Mouse (Mus musculus): ENCODE measurements around the gene Chrnb1. TPM values are rescaled to one million over a fixed set of nuclear protein-coding genes. Genes with fewer than 3 reads are reported as not detected.

The Chrnb1 gene
- polyA plus RNA-seq, 1 experiment from 2014 or later: 1.2 TPM

DNA sequence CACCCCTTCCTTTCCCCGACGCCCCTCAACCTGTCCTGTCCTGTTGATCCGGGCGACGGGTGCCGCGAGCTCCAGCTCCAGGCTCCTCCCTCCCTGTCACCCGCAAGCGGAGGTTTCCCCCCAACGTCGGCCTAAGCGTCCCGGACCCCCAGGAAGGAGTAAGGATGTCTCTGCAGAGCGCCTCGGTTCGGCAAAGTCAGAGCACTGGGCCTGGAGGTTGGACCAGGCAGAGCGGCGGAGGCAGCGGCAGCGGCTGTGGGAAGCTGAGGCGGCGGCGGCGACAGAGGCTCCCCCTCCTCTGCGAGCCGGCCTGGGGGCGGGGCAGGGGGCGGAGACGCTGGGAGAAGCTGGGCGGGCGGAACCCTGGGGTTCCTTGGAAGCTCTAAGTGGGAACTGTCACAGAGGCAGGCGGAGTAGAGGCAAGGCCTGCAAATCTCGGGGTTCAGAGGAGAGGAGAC, 6.9 kb upstream of the Chrnb1 start:
- 0% methylated on average over 28 of the region's 33 CpGs for WGBS
- Histone ChIP-seq H3K4me3 (peak overlapping the region; percentile 74), H3K27ac (peak overlapping the region; percentile 76), H3K4me1 (peaks cover 59% of the 10 kb centered on the region), H3K4me2 (peak overlapping the region; percentile 86), H3K9ac (peak overlapping the region; percentile 66), H3K36me3 (replicated peaks) (no peaks in the 10 kb centered on the region), H3K9me3 (no peaks in the 10 kb centered on the region), H3K27me3 (replicated peaks) (peaks cover 23% of the 10 kb centered on the region)
- peak; percentile 16; the same call in 1 of the 2 replicates for ATAC-seq (replicated peaks)

DNA sequence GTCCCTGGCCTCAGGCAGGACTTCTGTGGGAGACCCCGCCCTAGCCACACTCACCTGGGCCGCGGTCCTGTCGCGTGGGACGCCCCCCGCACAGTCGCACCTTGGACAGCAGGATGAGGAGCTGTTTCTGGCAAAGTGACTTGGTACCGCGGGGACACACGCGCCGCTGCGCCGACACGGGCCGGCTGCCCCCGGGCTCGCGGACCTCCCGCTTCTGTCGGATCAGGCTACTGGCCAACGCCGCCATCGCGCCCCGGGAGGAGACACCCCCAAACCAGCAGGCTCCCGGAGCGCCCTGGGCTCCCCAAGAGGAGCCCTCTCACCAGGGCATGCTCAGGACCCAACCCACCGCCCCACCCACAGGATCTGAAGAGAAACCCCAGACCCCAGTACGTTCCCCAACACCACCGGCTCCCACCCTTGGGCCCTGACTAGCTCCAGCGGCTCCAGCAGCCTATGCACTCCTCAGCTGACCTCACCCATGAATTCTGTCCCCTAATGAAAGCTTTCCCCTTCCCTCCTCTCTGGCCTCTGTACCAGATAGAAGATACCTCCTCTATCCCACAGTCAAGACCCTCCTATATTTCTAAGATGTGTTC, 5.7 kb upstream of the Chrnb1 start, which contains the start of gene Fgf11:
Gene Fgf11 (minus strand): TSS at position 479 of the 599 bp plus-strand sequence.
- peak within 1 kb of the TSS; percentile 74 for H3K4me3 ChIP-seq
- 0 out of 2 replicates have a peak, but pooled peaks have one; percentile 1 for ATAC-seq (replicated peaks)
- H3K4me2 ChIP-seq: peak within 1 kb of the TSS; percentile 86
- H3K9me3 ChIP-seq: no peaks in the 10 kb centered on the region
- peaks cover 59% of the 10 kb centered on the region for H3K4me1 ChIP-seq
- no peaks in the 10 kb centered on the region for H3K36me3 ChIP-seq (replicated peaks)
- H3K27ac ChIP-seq: peak within 1 kb of the TSS; percentile 98
- H3K27me3 ChIP-seq (replicated peaks): peaks cover 19% of the 10 kb centered on the region
- peak within 1 kb of the TSS; percentile 66 for H3K9ac ChIP-seq
- under 1% methylated on average over 32 of the region's 33 CpGs for WGBS

DNA sequence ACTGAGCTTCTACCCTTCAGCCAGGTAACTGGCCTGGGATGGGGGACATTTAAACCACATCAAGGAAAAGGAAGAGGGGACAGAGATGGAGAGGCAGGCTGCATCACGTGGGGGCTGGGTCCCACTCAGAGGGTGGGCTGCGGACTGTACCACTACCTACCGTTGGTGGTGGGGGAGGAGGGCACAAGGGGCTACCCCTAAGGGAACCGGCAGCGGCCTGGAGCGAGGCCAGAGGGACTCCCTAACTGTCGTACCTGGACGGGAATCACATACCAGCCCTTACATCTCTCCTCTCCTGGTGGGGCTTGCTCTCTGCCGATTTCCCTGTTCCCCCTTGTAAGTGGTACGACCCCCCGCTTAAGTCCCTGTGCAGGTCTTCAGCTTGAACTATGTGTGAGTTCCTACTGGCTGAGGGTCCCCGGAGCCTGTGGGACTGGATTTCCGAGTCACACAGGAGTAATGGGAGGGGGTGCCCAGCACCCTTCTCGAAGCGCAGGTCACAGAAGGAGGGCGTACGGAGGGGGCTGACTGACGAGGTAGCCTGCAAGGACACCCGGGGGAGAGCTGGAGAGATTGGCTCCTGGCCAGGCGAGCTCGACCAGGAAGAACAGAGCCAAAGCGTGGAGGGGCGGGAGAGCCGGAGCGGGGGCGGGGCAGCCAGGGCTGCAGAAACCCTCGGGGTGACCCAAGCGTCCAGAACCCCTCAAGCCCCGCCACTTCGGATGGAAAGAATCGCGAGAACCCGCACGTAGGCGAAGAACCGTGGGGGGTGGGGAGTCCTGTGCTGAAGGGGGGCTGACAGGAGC, 4.9 kb upstream of the Chrnb1 start:
- peak; percentile 78 for ATAC-seq (replicated peaks)
- Histone ChIP-seq H3K27me3 (replicated peaks) (peaks cover 19% of the 10 kb centered on the region), H3K4me2 (peak overlapping the region; percentile 86), H3K36me3 (replicated peaks) (no peaks in the 10 kb centered on the region), H3K27ac (peak overlapping the region; percentile 98), H3K4me1 (peaks cover 64% of the 10 kb centered on the region), H3K9me3 (no peaks in the 10 kb centered on the region), H3K9ac (peak overlapping the region; percentile 66), H3K4me3 (peak overlapping the region; percentile 74)
- WGBS: under 1% methylated on average over 36 of the region's 36 CpGs

DNA sequence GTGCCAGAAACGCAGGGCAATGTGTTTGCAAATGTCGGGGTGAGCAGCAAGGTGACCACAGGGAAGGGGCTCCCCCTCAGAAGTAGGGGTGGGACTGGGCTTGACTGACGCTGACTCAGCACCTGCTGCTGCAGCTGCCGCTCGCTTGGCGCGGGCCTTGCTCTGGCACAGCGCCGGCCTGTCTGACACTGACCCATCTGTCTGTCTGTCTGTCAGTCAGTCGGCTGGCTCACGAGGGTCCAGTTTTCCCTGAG, 4.3 kb upstream of the Chrnb1 start:
- 0% methylated on average over 11 of the region's 11 CpGs for WGBS

DNA sequence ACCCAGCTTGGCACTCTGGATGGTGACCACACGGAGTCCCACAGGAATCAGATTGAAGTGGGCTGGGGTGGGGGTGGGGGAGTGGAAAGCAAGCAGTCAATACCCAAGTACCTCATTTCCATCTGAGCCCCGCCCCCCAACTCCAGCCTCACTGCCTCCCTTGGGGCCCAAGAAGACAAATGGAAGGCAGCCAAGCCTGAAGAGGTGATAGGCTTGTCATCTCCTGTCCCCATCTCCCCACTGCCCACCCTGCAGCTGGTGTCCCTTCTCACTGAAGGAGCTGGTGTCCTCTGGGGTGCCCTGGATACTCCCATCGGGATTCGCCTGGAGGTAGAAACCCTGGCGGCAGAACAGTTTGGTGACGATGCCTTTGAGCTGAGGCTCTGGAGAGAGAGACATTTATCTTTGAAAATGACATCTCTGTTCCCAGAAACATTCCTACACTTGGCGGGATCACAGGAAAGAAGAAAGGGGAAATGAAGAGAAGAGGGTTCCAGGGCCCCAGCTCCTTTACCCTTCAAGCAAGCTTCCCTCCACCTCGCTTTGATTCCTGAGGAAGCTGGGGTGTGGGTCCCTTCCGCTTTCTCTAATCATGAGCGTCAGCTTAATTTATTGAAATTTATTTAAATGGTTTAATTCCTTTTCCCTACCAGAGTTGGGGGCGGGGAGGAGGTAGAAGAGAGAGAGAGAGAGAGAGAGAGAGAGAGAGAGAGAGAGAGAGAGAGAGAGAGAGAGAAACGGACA, 3.8 kb upstream of the Chrnb1 start:
- Histone ChIP-seq H3K27me3 (replicated peaks) (peaks cover 12% of the 10 kb centered on the region), H3K4me2 (peak overlapping the region; percentile 86), H3K4me1 (peaks cover 59% of the 10 kb centered on the region), H3K36me3 (replicated peaks) (no peaks in the 10 kb centered on the region), H3K27ac (peak overlapping the region; percentile 98), H3K4me3 (peak overlapping the region; percentile 74), H3K9me3 (no peaks in the 10 kb centered on the region), H3K9ac (peak overlapping the region; percentile 66)
- WGBS: 8% methylated on average over 11 of the region's 12 CpGs
- no peak for ATAC-seq (replicated peaks)

More for the DNA sequence above, 4.3 kb upstream of the Chrnb1 start:
- peak overlapping the region; percentile 98 for H3K27ac ChIP-seq
- peak overlapping the region; percentile 74 for H3K4me3 ChIP-seq
- peak overlapping the region; percentile 86 for H3K4me2 ChIP-seq
- H3K36me3 ChIP-seq (replicated peaks): no peaks in the 10 kb centered on the region
- peak; percentile 27 for ATAC-seq (replicated peaks)
- H3K9me3 ChIP-seq: no peaks in the 10 kb centered on the region
- peaks cover 17% of the 10 kb centered on the region for H3K27me3 ChIP-seq (replicated peaks)
- H3K4me1 ChIP-seq: peaks cover 64% of the 10 kb centered on the region
- H3K9ac ChIP-seq: peak overlapping the region; percentile 66

DNA sequence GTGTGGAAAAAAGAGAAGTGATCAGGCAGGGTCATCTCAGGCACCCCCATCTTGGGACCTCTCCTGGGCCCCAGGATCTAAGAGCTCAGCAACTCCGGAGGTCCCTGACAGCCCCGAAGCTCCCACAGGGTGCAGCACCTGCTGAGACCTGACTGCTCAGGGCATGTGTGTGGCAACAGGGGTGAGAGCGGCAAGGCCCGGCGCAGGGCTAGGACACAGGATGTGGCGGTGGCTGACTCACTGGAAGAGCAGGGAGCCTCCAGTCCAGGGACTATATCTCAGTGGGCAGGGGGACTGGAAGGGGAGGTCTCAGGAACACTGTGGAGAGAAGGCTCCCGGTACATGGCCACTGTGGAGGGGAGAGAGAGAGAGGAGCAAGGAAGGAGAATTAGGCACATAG, 2.2 kb upstream of the Chrnb1 start:
- no peak overlapping the region for H3K27ac ChIP-seq
- H3K4me1 ChIP-seq: peaks cover 43% of the 10 kb centered on the region
- H3K4me3 ChIP-seq: no peak overlapping the region
- no peaks in the 10 kb centered on the region for H3K36me3 ChIP-seq (replicated peaks)
- WGBS: 74% methylated on average over 7 of the region's 7 CpGs
- H3K9ac ChIP-seq: no peak overlapping the region
- no peak overlapping the region for H3K4me2 ChIP-seq
- peaks cover 14% of the 10 kb centered on the region; the same call in 1 of the 2 replicates for H3K27me3 ChIP-seq (replicated peaks)
- ATAC-seq (replicated peaks): no peak
- no peaks in the 10 kb centered on the region for H3K9me3 ChIP-seq

DNA sequence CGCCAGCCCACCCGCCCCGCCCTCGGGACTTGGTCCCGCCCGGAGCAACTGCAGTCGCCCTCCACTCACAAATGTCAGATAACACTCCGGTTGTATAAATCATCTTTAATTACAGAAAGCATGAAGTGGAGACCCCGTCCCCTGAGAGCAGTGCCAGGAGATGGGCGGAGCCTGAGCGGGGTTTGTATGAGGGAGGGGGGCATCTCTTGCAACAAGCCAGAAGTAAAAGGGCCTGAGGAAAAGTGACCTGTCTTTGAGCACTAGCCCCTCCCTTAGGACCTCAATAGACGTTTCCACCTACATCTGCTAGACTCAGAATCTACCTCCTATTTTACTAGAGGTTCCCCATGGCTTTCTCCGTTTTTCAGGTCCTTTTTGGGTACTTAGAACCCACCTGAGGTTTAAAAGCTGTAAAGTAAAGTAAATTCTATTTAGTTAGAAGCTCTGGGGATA, 266 bp upstream of the Chrnb1 start:
- H3K9ac ChIP-seq: no peak overlapping the region
- peaks cover 14% of the 10 kb centered on the region; the same call in 1 of the 2 replicates for H3K27me3 ChIP-seq (replicated peaks)
- ATAC-seq (replicated peaks): no peak
- peak overlapping the region; percentile 43 for H3K4me3 ChIP-seq
- 3% methylated on average over 13 of the region's 13 CpGs for WGBS
- H3K27ac ChIP-seq: no peak overlapping the region
- H3K36me3 ChIP-seq (replicated peaks): no peaks in the 10 kb centered on the region
- H3K4me2 ChIP-seq: peak overlapping the region; percentile 75
- H3K4me1 ChIP-seq: peaks cover 24% of the 10 kb centered on the region
- H3K9me3 ChIP-seq: no peaks in the 10 kb centered on the region

DNA sequence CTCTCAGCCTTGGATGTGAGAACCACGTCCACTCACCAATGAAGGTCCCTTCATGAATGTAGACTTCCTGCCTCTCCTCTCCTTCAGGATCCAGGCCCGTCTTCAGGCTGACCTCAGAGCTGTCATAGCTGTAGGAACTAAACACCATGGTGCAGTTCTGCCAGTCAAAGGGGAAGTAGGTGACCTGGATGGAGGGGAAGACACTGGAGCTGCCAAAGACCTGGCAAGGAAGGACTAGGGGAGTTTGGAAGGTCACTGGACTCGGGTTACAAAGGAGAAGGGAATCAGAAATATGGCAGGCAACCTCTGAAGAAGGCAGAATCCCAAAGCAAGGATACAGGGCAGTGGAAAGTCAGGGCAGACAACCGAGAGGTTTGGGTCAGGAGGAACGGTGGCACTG, 2.3 kb downstream of the Chrnb1 start:
- no peak overlapping the region for H3K9ac ChIP-seq
- peaks cover 14% of the 10 kb centered on the region; the same call in 1 of the 2 replicates for H3K27me3 ChIP-seq (replicated peaks)
- WGBS: 66% methylated on average over 5 of the region's 5 CpGs

DNA sequence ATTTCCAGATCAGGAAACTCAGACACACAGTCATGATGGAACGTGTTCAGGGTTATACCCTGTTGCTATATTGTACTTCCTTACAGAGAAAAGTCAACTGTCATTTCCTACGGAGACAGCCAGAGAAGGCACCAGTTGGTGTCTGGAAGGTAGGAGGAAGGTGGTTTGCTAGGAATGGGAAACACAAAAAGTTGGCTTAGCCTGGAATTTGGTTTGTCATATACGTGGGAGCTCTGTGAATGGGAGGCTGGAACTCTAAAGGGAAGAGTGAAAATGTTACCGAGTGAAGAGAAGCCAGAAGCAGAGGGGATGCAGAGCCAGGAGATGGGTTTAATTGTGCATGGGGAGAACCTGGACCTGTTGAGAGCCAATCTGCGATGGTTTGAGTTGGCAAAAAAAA, 4.3 kb downstream of the Chrnb1 start:
- no peak for ATAC-seq (replicated peaks)
- Histone ChIP-seq H3K4me3 (no peak overlapping the region), H3K36me3 (replicated peaks) (no peaks in the 10 kb centered on the region), H3K9ac (no peak overlapping the region), H3K4me1 (peaks cover 8% of the 10 kb centered on the region), H3K27ac (no peak overlapping the region), H3K4me2 (no peak overlapping the region), H3K9me3 (no peaks in the 10 kb centered on the region), H3K27me3 (replicated peaks) (peaks cover 14% of the 10 kb centered on the region; the same call in 1 of the 2 replicates)
- WGBS: 71% methylated on average over 5 of the region's 5 CpGs

More for the DNA sequence above, 2.3 kb downstream of the Chrnb1 start:
- no peak overlapping the region for H3K27ac ChIP-seq
- no peak overlapping the region for H3K4me2 ChIP-seq
- no peaks in the 10 kb centered on the region for H3K36me3 ChIP-seq (replicated peaks)
- no peak overlapping the region for H3K4me3 ChIP-seq
- H3K9me3 ChIP-seq: no peaks in the 10 kb centered on the region
- no peak for ATAC-seq (replicated peaks)
- peaks cover 8% of the 10 kb centered on the region for H3K4me1 ChIP-seq

DNA sequence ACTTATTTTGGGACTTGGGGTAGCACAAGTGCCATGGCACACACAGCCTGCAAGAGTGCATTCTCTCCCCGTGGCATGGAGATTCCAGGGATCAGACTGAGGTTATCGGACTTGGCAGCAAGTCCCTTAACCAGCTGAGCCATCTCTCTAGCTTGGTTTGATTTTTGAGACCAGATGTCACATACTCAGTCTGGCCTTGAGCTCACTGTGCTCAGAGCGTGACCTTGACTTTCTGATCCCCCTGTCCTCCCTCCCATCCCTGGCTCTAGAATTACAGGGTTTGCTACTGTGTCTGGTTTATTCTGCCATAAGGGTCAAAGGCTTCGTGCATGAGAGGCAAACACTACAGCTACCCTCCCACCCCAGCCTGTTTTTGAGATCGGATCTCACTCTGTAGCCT, 6.3 kb downstream of the Chrnb1 start:
- Histone ChIP-seq H3K27ac (no peak overlapping the region), H3K27me3 (replicated peaks) (0 out of 2 replicates have a peak, but pooled peaks cover 4% of the 10 kb centered on the region), H3K4me2 (no peak overlapping the region), H3K36me3 (replicated peaks) (no peaks in the 10 kb centered on the region), H3K9me3 (no peaks in the 10 kb centered on the region), H3K9ac (no peak overlapping the region), H3K4me3 (no peak overlapping the region), H3K4me1 (no peaks in the 10 kb centered on the region)
- WGBS: 58% methylated on average over 5 of the region's 5 CpGs
- ATAC-seq (replicated peaks): no peak

DNA sequence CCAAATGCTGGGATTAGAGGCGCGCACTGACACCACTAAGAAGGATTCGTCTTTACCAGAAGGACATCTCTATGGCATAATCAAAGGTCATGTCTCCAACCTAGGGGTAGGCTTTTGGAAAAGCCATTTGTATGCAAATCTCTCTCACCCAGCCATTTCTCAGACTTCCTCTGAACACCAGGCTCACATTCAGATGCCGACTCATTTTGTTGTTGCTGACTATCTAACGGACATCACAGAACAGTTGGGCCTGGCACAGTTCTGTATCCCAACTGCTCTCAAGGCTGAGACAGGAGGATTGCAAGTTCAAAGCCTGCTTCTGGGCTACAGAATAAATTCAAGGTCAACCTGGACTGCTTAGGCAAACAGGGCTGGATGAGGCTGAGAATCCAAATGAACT, 8.4 kb downstream of the Chrnb1 start:
- WGBS: 80% methylated on average over 5 of the region's 5 CpGs
- no peak overlapping the region for H3K27ac ChIP-seq

DNA sequence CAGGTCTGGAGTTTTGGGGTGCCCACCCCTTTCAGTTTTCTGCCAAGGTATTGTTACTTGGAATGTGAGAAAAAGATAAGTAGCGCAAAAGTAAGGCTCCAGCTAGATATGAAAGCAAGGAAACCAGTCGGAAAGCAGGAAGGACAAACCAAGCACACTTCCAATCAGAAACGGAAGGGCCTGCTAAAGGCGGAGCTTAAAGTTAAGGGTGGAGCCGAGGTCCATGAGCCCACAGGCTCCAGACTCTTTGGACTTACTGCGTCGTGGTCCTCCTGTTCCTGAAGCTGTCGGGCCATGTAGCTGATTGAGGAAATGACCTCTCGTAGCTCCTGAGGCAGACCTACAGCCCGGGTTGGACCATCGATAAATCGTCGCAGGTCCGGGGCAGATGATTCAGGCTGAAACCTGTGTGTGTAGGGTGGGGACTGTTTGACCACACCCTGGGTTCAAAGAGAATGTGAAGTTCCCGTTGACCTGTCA, 10.9 kb downstream of the Chrnb1 start:
- 45% methylated on average over 15 of the region's 15 CpGs for WGBS

More for the DNA sequence above, 8.4 kb downstream of the Chrnb1 start:
- Histone ChIP-seq H3K9me3 (no peaks in the 10 kb centered on the region), H3K4me2 (no peak overlapping the region), H3K36me3 (replicated peaks) (no peaks in the 10 kb centered on the region), H3K4me3 (no peak overlapping the region), H3K27me3 (replicated peaks) (no peaks in the 10 kb centered on the region), H3K4me1 (no peaks in the 10 kb centered on the region), H3K9ac (no peak overlapping the region)
- no peak for ATAC-seq (replicated peaks)

More for the DNA sequence above, 10.9 kb downstream of the Chrnb1 start:
- H3K4me3 ChIP-seq: no peak overlapping the region
- no peaks in the 10 kb centered on the region for H3K9me3 ChIP-seq
- H3K36me3 ChIP-seq (replicated peaks): no peaks in the 10 kb centered on the region
- H3K4me2 ChIP-seq: no peak overlapping the region
- no peaks in the 10 kb centered on the region for H3K27me3 ChIP-seq (replicated peaks)
- no peaks in the 10 kb centered on the region for H3K4me1 ChIP-seq
- no peak overlapping the region for H3K9ac ChIP-seq
- no peak overlapping the region for H3K27ac ChIP-seq
- ATAC-seq (replicated peaks): no peak

Measured in midbrain, embryonic 15.5 days (tissue).